Mouse (Mus musculus) midbrain, embryonic 10.5 days (tissue): ENCODE data around the gene Sim2. TPM values are rescaled to one million over a fixed set of nuclear protein-coding genes. Genes with fewer than 3 reads are reported as not detected.
A peak's percentile ranks its signal among the peaks of the same experiment; 100 is the strongest.

Source experiments
- DNase-seq: peaks from one replicate; pipeline ENCODE4 v3.0.0-alpha.2; 2017; ENCODE audit warnings: low spot score
- H3K27ac ChIP-seq: fragments of 300-500 bp; sonication (generic); replicated peaks from 2 replicates; pipeline ENCODE4 v1.5.1; 2016; ENCODE audit warnings: mild to moderate bottlenecking
- H3K27me3 ChIP-seq: fragments of 300-500 bp; sonication (generic); 2 replicates; pipeline ENCODE4 v1.6.1; 2016; ENCODE audit warnings: low read depth, mild to moderate bottlenecking; ENCODE audit not compliant: poor library complexity, severe bottlenecking
- H3K36me3 ChIP-seq: fragments of 300-500 bp; sonication (generic); 2 replicates; pipeline ENCODE4 v1.6.1; 2016; ENCODE audit warnings: mild to moderate bottlenecking, moderate library complexity
- H3K4me1 ChIP-seq: fragments of 300-500 bp; sonication (generic); 2 replicates; pipeline ENCODE4 v1.6.1; 2016
- H3K4me3 ChIP-seq: fragments of 300-500 bp; sonication (generic); 2 replicates; pipeline ENCODE4 v1.5.1; 2016; ENCODE audit warnings: mild to moderate bottlenecking, moderate library complexity
- H3K9me3 ChIP-seq: fragments of 300-500 bp; sonication (generic); replicated peaks from 2 replicates; pipeline ENCODE4 v1.6.1; 2016; ENCODE audit warnings: mild to moderate bottlenecking
- WGBS: fragments of 180-500 bp; shearing (Covaris S2); methylation state at CpG from one replicate; pipeline ENCODE4 v1.1.7; 2016; 5-methylcytosine and 5-hydroxymethylcytosine counted together
- polyA plus RNA-seq: library from polyadenylated mRNA; unstranded; fragments of >200 nt; fragmentation: Nextera tagmentation; extraction: Ambion mirVana; gene quantifications from 2 replicates; pipeline ENCODE4 v1.2.1, GENCODE M21; 2016

The Sim2 gene
- polyA plus RNA-seq, 1 experiment from 2014 or later = 2.9 TPM

DNA sequence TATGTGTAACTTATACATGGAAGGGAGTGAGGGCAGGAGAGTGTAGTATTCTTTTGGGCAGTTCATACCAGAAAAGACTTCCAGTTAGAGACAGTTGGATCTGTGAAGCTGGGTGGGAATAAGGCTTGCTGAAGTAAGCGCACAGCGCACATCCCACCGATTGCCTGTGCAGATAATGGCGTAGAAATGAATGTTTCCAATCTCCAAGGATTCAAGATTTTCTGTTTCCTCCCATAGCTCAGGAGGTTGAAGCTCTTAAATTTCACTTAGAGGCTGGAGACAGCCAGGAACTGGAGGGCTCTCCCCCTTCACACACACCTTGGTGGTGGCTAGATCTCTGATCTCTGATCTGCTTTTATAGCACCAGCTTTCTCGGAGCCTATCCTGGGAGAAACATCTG lies 3.1 kb upstream of the Sim2 start:
- WGBS = 14% methylated on average over 5 of the region's 5 CpGs
- Histone ChIP-seq H3K27me3 (peaks cover 100% of the 10 kb centered on the region), H3K27ac (no peak overlapping the region), H3K36me3 (no peaks in the 10 kb centered on the region), H3K4me3 (no peak overlapping the region), H3K9me3 (no peaks in the 10 kb centered on the region), H3K4me1 (peaks cover 44% of the 10 kb centered on the region)
- DNase-seq = no peak

DNA sequence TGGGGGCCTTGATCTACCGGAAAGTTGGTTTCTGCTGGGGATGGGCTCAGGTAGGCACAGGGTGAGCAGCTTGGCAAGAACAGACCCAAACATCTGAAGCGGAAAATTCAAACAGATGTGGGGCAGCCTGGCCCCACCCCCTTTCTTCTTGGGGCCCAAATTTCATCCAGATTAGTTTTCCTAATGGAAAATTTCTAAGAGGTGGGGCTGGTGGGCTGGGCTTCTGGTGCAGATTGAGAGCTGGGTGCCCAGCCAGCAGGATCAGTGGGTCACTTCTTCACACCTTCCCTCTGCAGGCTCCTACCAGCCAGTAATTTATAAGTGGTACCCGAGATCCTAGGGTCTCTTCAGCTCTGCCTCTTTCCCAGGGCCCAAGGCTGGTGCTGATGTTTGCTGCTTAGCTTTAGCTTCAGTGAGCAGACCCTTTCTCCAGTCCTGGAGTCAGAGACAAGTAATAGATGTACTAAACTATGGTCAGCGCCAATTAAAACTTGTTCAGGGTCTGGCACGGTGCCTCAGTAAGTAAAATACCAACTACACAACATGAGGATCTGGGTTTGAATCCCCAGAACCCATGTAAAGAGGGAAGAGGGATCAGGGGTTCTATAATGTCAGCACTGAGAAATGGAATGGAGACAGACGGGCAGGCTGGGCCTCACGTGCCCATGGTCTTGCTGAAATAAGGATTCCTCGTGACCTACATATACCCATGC lies 2.6 kb upstream of the Sim2 start:
- WGBS = 6% methylated on average over 8 of the region's 8 CpGs
- Histone ChIP-seq H3K36me3 (no peaks in the 10 kb centered on the region), H3K27ac (no peak overlapping the region), H3K27me3 (peaks cover 100% of the 10 kb centered on the region), H3K4me1 (peaks cover 50% of the 10 kb centered on the region), H3K9me3 (no peaks in the 10 kb centered on the region), H3K4me3 (no peak overlapping the region)
- DNase-seq = peak; percentile 34

DNA sequence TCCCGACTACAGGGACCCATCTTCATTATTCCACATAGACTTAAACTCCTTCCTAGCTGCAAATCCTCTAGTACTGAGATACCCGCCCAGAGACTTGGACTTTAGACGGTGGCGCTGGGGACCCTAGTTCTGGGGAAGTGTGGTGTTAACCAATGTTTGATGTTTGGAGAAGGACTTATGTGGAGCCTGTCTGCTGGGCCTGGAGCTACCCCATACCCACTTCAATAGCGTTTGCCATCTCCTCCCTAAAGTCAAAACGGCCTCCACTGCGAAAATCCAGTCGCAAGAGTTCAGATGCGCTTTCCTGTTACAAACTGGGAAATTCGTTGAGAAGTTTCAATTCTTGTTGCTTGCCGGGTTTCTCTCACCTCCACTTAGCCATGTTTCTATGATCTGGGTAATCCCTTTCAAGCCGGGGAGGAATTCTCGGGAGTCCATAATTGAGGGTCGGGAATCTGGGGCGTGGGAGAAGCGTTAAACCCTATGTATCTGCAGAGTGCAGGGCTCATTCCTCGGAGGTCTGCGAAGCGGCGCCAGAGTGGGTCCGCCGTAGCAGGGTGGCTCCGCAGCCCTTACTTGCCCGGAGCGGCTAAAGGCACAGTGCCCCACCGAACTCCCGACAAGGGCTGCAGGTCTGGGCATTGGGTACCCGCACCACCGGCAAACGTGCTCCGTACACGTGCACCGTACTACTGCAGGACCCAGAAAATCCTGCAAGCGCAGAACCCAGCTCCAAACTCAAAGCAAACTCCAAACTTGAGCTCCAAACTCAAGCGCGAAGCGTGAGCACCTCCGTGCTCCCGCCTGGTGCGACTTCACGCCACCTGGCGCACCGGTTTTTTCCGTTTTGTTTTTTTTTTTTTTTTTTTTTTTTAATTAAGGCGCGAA lies 1.5 kb upstream of the Sim2 start:
- 1% methylated on average over 46 of the region's 46 CpGs for WGBS
- H3K4me1 ChIP-seq = peaks cover 55% of the 10 kb centered on the region
- DNase-seq = peak; percentile 64
- H3K9me3 ChIP-seq = no peaks in the 10 kb centered on the region
- peak overlapping the region; percentile 46 for H3K27ac ChIP-seq
- H3K36me3 ChIP-seq = no peaks in the 10 kb centered on the region
- peak overlapping the region; percentile 53 for H3K4me3 ChIP-seq
- H3K27me3 ChIP-seq = peaks cover 100% of the 10 kb centered on the region

DNA sequence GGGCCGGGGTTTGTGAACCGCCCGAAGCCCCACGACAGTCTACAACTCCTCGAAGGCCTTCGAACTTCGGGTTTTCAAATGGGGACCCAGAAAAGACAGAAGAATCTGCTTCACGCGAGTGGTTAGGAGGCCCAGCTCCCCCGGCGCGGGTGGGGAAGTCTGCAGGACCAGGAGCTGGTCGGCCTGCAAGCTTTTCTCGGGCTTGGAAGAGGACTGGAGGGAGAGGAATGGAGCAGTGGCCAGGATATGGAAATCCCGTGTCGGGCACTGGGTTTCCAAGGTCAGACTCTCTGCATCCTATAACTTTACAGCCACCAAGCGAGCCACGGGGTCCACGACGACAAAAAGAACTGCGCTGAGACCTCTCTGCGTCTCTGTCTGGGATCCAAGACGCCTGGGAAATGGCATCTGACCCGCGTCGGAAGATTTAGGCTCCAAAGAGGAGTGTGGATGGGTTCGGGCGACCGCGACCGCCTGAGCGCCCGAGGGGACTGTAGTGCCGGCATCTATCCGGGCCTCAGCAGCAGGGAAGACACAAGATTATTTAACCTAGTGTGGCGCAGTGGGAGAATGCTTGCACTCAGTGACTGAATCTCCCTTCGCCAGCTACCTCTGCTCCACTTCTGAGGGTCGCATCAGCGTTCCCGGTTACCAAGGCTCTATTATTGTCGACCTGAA lies 744 bp upstream of the Sim2 start:
- WGBS = under 1% methylated on average over 41 of the region's 41 CpGs
- no peaks in the 10 kb centered on the region for H3K9me3 ChIP-seq
- H3K27me3 ChIP-seq = peaks cover 100% of the 10 kb centered on the region
- peak; percentile 69 for DNase-seq
- H3K4me1 ChIP-seq = peaks cover 54% of the 10 kb centered on the region
- H3K4me3 ChIP-seq = peak overlapping the region; percentile 53
- no peaks in the 10 kb centered on the region for H3K36me3 ChIP-seq
- peak overlapping the region; percentile 83 for H3K27ac ChIP-seq

DNA sequence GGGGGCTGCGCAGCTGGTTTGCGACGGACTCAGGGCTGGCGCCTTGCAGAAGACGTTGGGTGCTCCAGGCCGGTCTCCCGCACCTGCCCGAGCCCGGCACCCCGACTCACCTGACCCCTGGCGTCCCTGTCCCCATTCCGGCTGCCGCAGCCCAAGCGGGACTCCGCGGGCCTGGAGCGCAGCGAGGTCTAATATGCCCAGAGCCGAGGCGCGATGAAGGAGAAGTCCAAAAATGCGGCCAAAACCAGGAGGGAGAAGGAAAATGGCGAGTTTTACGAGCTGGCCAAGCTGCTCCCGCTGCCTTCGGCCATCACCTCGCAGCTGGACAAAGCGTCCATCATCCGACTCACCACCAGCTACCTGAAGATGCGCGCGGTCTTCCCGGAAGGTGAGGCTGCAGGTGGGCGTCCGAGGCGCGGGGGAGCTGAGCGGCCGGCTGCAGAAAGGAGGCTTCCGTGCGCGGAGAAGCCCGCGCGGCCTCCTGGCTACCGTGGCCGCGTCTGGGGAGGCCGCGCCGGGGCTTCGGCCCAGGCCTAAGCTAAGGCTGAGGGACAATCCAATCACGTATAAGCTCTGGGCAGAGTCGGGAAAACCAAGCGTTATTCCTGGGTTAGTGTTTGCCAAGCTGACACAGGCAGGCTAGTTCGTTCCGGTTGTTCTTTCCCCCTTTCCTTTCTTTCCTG lies 1.0 kb downstream of the Sim2 start:
- peak overlapping the region; percentile 53 for H3K4me3 ChIP-seq
- H3K4me1 ChIP-seq = peaks cover 46% of the 10 kb centered on the region
- H3K9me3 ChIP-seq = no peaks in the 10 kb centered on the region
- peak overlapping the region; percentile 83 for H3K27ac ChIP-seq
- under 1% methylated on average over 57 of the region's 57 CpGs for WGBS
- DNase-seq = peak; percentile 65
- no peaks in the 10 kb centered on the region for H3K36me3 ChIP-seq
- H3K27me3 ChIP-seq = peaks cover 100% of the 10 kb centered on the region

DNA sequence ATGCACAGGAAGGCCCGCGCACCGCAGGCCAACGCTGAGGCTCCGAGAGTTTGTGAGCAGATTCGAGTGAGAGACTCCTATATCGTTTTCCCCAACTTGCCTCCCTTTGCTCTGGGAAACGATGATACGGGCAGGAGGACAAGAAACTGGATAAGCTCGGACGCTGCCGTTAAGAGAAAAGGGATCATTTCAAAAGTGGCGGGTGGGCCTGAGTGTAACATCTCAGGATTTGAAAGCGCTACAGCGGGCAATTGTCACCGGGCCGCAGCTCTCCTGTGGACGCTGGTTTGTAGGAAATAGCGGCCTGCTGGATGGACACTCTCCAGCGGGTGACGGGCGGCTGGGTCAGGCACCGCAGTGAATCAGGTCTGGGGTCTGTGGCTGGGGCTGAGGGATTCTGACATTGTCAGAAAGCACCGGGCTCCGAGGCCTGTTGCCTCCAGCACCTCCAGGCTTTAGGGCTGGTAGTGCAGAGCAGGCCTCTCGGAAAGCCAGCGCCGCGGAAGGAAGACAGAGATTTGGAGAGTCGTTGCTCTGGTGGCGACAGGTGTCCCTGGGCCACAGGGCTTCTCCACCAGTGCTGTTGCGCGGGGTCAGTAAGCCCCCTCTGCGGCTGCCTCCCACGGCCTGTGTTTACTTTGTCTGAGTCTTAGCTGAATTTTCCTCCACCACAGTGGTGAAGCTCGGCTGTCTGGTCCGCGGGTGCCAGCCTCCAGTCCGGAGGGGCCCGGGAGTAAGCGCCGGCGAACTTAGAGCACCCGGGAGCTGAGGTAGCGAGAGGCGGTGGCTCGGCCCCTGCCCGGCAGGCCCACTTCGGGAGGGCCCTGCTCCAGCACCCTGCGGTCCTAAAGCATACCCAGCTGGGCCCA lies 2.2 kb downstream of the Sim2 start:
- under 1% methylated on average over 50 of the region's 50 CpGs for whole genome bisulfite sequencing

DNA sequence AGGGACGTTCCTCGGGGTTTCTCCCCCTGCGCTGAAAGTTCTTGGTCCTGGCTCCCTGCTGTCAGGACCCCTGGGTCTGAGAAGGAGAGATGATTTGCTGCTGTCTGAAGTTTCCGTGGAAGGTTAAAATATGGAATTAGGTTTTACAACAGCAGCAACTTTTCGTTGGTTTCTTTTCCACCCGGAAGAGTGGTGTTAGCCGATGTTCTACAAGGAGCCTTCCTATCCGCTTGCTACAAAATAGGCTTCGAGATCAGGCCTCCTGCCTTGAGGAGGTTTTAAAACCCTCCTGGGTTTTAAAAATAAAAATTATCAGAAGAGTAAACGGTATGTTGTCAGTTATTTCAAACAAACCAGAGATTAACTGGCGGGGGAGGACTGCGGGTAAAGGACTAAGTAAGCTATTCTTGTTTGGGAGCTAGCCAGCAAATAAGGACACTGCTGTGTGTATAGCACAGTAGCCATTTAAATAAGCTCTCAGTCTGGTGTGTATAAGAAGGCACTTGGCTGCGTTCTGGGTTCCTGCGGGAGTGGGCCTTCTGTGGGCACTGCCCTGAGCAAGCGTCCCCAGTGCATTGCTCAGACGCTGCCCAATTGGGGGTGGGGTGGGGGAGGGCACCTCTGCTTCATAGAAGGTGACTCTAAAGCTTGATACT lies 3.0 kb downstream of the Sim2 start:
- Histone ChIP-seq H3K27me3 (peaks cover 100% of the 10 kb centered on the region), H3K36me3 (no peaks in the 10 kb centered on the region), H3K4me3 (peak overlapping the region; percentile 53), H3K4me1 (peaks cover 52% of the 10 kb centered on the region), H3K27ac (peak overlapping the region; percentile 77), H3K9me3 (no peaks in the 10 kb centered on the region)
- no peak for DNase-seq
- 2% methylated on average over 16 of the region's 16 CpGs for WGBS

More for the DNA sequence above, 2.2 kb downstream of the Sim2 start:
- H3K4me1 ChIP-seq = peaks cover 46% of the 10 kb centered on the region
- peak overlapping the region; percentile 53 for H3K4me3 ChIP-seq
- H3K27me3 ChIP-seq = peaks cover 100% of the 10 kb centered on the region
- H3K36me3 ChIP-seq = no peaks in the 10 kb centered on the region
- DNase-seq = peak; percentile 71
- no peaks in the 10 kb centered on the region for H3K9me3 ChIP-seq
- peak overlapping the region; percentile 77 for H3K27ac ChIP-seq

DNA sequence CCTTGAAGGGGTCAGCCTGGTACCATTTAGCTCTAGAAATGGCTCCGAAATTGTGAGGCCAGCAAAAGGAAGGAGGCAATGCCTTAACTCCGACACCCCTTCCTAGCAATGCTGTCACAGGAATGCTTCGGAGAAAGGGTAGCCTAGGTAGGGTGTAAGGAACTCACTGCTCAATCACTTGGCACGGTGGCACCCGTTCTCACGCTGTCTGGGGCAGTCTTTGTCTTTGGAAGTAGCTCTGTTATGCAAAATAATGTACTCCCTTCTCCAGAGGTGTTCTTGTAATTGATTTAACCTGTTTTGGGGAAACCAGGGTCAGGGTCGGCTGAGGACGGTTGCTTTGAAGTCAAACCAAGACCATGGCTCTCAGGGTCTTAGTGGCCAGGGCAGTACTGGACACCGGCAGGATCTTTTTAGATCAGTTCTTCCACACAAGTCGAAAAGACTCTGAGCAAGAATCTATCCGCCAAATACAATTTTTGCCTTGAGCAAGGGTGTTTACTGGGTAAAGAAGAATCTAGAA lies 3.6 kb downstream of the Sim2 start:
- no peaks in the 10 kb centered on the region for H3K36me3 ChIP-seq
- H3K27me3 ChIP-seq = peaks cover 100% of the 10 kb centered on the region
- peak overlapping the region; percentile 53 for H3K4me3 ChIP-seq
- WGBS = 2% methylated on average over 11 of the region's 11 CpGs
- H3K4me1 ChIP-seq = peaks cover 56% of the 10 kb centered on the region
- H3K9me3 ChIP-seq = no peaks in the 10 kb centered on the region
- DNase-seq = peak; percentile 42
- peak overlapping the region; percentile 49; the same call in 1 of the 2 replicates for H3K27ac ChIP-seq

DNA sequence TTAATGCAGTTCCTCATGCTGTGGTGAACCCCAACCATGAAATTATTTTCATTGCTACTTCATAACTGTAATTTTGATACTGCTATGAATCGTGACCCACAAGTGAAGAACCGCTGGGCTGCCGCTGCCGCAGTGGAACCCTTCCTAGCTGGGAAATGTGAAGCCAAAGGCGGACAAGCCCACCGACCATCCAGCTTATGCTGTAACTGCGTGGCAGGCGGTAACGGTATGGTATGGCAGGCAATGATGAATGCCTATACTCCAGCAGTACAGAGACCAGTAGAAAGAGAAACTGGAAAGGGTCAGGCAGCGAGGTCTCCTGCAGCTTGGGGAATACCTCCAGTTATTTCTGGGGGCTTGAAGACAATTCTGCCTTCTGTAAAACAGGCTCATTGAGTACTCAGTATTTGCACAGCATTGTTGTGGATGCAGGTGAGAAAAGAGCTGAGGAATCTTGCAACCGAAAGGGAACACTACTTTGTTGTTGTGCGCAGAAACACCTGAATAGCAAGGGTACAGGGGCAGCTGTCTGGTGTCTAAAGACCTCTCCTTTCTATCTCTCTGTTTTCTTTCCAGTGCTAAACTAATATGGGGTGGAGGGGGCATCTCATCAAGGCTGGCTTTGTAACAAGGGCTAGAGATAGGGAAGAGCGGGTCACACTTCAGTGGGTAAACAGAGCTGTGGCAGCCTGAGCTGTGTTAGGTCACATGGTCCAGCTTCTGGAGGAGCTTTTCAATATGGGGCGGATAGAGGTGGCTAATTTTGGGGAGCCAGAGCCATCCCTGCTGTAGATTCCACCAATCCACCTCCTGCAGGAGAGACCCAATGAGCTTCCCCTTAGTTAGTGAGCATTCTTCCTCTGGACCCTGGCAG lies 4.3 kb downstream of the Sim2 start:
- Histone ChIP-seq H3K27me3 (peaks cover 100% of the 10 kb centered on the region), H3K36me3 (no peaks in the 10 kb centered on the region), H3K4me1 (peaks cover 58% of the 10 kb centered on the region), H3K9me3 (no peaks in the 10 kb centered on the region), H3K27ac (0 out of 2 replicates have a peak overlapping the region, but pooled peaks have one; percentile 49), H3K4me3 (peak overlapping the region; percentile 53)
- peak; percentile 29 for DNase-seq
- WGBS = 7% methylated on average over 14 of the region's 14 CpGs

DNA sequence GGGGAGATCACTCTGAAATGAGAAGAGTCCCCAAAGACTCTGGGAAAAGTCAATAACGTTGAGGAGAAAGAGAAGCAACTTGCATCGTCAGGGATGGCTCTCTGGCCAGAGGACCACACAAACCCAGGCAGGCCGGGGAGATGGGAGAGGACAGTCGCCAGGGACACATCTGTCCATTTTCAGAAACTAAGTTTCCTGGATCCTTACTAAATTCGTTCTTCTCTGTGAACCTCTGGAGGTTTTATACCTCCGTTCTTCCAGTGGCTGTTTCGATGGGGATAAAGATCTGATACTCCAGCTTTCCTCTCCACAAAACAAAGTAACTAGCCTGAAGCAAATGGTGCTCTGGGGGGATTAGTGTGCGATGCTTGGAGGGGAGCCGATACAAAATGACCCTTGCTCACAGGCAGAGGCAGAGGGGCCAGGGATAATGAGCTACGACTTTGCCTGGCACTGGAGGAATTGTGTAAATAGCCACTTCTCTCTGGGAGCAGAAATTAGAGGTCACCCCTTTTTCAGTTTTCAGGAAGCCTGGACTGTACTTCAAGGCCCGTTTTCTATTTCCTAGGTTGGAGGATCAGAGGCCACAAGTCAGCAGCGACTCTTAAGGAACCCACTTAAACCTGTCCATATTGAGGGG lies 7.9 kb downstream of the Sim2 start:
- Histone ChIP-seq H3K4me3 (no peak overlapping the region), H3K36me3 (no peaks in the 10 kb centered on the region), H3K27ac (no peak overlapping the region), H3K27me3 (peaks cover 100% of the 10 kb centered on the region), H3K4me1 (peaks cover 54% of the 10 kb centered on the region), H3K9me3 (no peaks in the 10 kb centered on the region)
- WGBS = under 1% methylated on average over 12 of the region's 12 CpGs
- peak; percentile 39 for DNase-seq
